Mouse (Mus musculus): ENCODE measurements around the gene Nox3. TPM values are rescaled to one million over a fixed set of nuclear protein-coding genes. Genes with fewer than 3 reads are reported as not detected.

Gene Nox3
- polyA plus RNA-seq, 1 experiment from 2014 or later: not detected

DNA sequence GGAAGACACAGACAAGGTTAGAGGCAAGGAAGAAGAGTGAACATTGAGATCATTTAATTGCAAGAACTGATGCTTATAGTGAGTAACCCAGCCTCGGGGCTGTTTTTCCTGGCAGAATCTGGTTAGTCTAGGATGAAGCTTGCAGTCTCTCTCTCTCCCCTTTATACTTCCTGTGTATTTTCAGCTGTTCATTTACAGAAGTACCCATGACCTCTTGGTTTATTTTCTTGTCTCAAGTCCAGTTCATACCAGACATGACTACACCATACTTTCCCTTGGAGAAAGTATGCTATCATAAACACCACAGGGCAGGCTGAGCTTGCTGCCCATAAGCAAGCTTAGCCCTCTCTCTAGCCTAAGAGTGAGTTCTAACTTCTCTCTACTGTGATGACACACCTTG, 98.9 kb downstream of the Nox3 start:
- Histone ChIP-seq H3K4me3 (ENCODE audit: low read depth, low read length) (no peak overlapping the region), H3K27ac (ENCODE audit: low read depth, low read length) (no peak overlapping the region), H3K4me2 (ENCODE audit: low read length) (no peak overlapping the region), H3K4me1 (ENCODE audit: control insufficient read depth, insufficient read depth, low read length) (no peaks in the 10 kb centered on the region), H3K9ac (ENCODE audit: low read length) (no peak overlapping the region), H3K36me3 (ENCODE audit: control insufficient read depth, insufficient read depth, low read length) (no peaks in the 10 kb centered on the region), H3K9me3 (replicated peaks; ENCODE audit: control insufficient read depth, low read length) (no peaks in the 10 kb centered on the region), H3K27me3 (replicated peaks; ENCODE audit: control insufficient read depth, insufficient read depth, low read length) (no peaks in the 10 kb centered on the region)
- 95% methylated on average over 1 of the region's 1 CpGs for WGBS
- ATAC-seq (no peak), DNase-seq (ENCODE audit: low spot score) (no peak)

Other genes with a start within 250 kb of the Nox3 start
- gene Cldn20, start 163.7 kb downstream of the Nox3 start, polyA plus RNA-seq (2014; fragmentation: Nextera tagmentation; extraction: Ambion mirVana): 0.84 and 0.94 TPM in 2 replicates
- gene Tfb1m, start 138.5 kb downstream of the Nox3 start, polyA plus RNA-seq (2014; fragmentation: Nextera tagmentation; extraction: Ambion mirVana): 14.7 and 16.0 TPM in 2 replicates